Mouse (Mus musculus) midbrain, embryonic 16.5 days (tissue): ENCODE measurements around the gene Tmem130. TPM values are rescaled to one million over a fixed set of nuclear protein-coding genes. Genes with fewer than 3 reads are reported as not detected.
"Not testable (repeated sequence)": the region's sequence is repeated elsewhere in the genome, so short reads cannot be mapped to it uniquely, and the experiment has no call there.

Source experiments
- ATAC-seq: fragments of 200-750 bp; cut with Nextera tagmentation; 2 replicates; pipeline ENCODE4 v1.8.0; 2017; ENCODE audit warnings: moderate TSS enrichment
- H3K27ac ChIP-seq: fragments of 300-500 bp; sonication (generic); 2 replicates; pipeline ENCODE4 v1.5.1; 2014; ENCODE audit warnings: mild to moderate bottlenecking, low read length, mixed read lengths
- H3K27me3 ChIP-seq: fragments of 300-500 bp; sonication (generic); 2 replicates; pipeline ENCODE4 v1.6.1; 2014; ENCODE audit warnings: low read depth, low read length, mixed read lengths; ENCODE audit not compliant: control insufficient read depth, insufficient read depth
- H3K36me3 ChIP-seq: fragments of 300-500 bp; sonication (generic); 2 replicates; pipeline ENCODE4 v1.6.1; 2014; ENCODE audit warnings: mild to moderate bottlenecking, low read length, moderate library complexity, mixed read lengths; ENCODE audit not compliant: control insufficient read depth, insufficient read depth
- H3K4me1 ChIP-seq: fragments of 300-500 bp; sonication (generic); 2 replicates; pipeline ENCODE4 v1.6.1; 2014; ENCODE audit warnings: mild to moderate bottlenecking, low read length, mixed read lengths; ENCODE audit not compliant: control insufficient read depth, insufficient read depth
- H3K4me2 ChIP-seq: fragments of 300-500 bp; sonication (generic); 2 replicates; pipeline ENCODE4 v1.6.1; 2014; ENCODE audit warnings: mild to moderate bottlenecking, low read length, mixed read lengths
- H3K4me3 ChIP-seq: fragments of 300-500 bp; sonication (generic); 2 replicates; pipeline ENCODE4 v1.5.1; 2014; ENCODE audit warnings: low read depth, mild to moderate bottlenecking, low read length, moderate library complexity, mixed read lengths
- H3K9ac ChIP-seq: fragments of 300-500 bp; sonication (generic); 2 replicates; pipeline ENCODE4 v1.6.1; 2014; ENCODE audit warnings: low read depth, low read length, mixed read lengths
- H3K9me3 ChIP-seq: fragments of 300-500 bp; sonication (generic); replicated peaks from 2 replicates; pipeline ENCODE4 v1.6.1; 2014; ENCODE audit warnings: mild to moderate bottlenecking, low read length, mixed read lengths; ENCODE audit not compliant: control insufficient read depth, poor library complexity, severe bottlenecking
- WGBS: fragments of 180-500 bp; shearing (Covaris S2); extraction: QIAGEN DNeasy Blood & Tissue Kit; methylation state at CpG from one replicate; pipeline ENCODE4 v1.1.7; 2014; 5-methylcytosine and 5-hydroxymethylcytosine counted together
- polyA plus RNA-seq: library from polyadenylated mRNA; unstranded; fragments of >200 nt; fragmentation: Nextera tagmentation; extraction: Ambion mirVana; gene quantifications from 2 replicates; pipeline ENCODE4 v1.2.1, GENCODE M21; 2015

Tmem130 gene
- polyA plus RNA-seq, 1 experiment from 2014 or later = 580 TPM

DNA sequence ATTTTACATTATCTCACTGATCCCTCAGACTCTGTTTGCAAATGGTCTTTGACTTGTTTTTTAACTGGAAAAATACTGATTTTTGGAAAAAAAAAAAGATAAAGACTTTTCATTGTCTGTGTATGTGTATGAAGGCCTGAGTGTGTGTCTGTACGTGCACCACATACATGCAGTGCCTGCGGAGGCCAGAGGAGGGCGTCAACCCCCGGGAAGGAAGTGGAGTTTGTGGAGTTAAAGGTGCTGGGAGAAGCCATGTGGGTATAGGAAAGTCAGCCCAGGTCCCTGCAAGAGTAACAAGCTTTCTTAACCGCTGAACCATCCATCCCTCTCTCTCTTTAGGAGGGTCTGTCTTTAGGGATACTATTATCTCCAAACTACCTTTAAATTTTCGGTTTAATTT lies 11.6 kb upstream of the Tmem130 start:
- Histone ChIP-seq H3K4me2 (no peak overlapping the region), H3K27ac (no peak overlapping the region), H3K36me3 (peaks cover 17% of the 10 kb centered on the region), H3K9me3 (no peaks in the 10 kb centered on the region), H3K27me3 (no peaks in the 10 kb centered on the region), H3K4me1 (peaks cover 12% of the 10 kb centered on the region), H3K4me3 (no peak overlapping the region), H3K9ac (no peak overlapping the region)
- no peak for ATAC-seq
- 94% methylated on average over 6 of the region's 6 CpGs for WGBS

DNA sequence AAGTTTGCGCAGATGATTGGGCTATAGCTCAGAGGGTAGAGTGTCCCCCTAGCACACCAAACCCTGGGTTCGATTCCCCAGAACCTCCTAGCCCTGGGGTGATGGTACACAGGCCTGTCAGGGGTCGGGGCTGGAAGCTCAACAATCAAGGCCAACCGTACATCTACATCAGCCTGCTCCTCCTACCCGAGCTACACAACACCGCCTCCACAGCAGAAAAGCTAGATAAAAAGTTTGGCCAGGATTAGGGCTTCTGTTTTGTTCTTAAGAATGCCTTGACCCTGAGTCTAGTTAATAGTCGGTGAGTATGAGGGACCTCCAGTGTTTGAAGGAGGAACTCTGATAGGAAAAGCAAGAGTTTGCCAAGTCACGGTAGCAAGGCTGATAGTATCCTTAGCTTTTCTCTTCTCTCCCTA lies 7.5 kb upstream of the Tmem130 start:
- H3K9ac ChIP-seq = peak overlapping the region; percentile 92
- 22% methylated on average over 8 of the region's 8 CpGs for WGBS
- peak; percentile 10 for ATAC-seq
- peak overlapping the region; percentile 99 for H3K27ac ChIP-seq
- peaks cover 14% of the 10 kb centered on the region for H3K4me1 ChIP-seq
- peak overlapping the region; percentile 82 for H3K4me3 ChIP-seq
- H3K9me3 ChIP-seq = no peaks in the 10 kb centered on the region
- H3K36me3 ChIP-seq = peaks cover 8% of the 10 kb centered on the region; the same call in 1 of the 2 replicates
- peak overlapping the region; percentile 85 for H3K4me2 ChIP-seq
- no peaks in the 10 kb centered on the region for H3K27me3 ChIP-seq

DNA sequence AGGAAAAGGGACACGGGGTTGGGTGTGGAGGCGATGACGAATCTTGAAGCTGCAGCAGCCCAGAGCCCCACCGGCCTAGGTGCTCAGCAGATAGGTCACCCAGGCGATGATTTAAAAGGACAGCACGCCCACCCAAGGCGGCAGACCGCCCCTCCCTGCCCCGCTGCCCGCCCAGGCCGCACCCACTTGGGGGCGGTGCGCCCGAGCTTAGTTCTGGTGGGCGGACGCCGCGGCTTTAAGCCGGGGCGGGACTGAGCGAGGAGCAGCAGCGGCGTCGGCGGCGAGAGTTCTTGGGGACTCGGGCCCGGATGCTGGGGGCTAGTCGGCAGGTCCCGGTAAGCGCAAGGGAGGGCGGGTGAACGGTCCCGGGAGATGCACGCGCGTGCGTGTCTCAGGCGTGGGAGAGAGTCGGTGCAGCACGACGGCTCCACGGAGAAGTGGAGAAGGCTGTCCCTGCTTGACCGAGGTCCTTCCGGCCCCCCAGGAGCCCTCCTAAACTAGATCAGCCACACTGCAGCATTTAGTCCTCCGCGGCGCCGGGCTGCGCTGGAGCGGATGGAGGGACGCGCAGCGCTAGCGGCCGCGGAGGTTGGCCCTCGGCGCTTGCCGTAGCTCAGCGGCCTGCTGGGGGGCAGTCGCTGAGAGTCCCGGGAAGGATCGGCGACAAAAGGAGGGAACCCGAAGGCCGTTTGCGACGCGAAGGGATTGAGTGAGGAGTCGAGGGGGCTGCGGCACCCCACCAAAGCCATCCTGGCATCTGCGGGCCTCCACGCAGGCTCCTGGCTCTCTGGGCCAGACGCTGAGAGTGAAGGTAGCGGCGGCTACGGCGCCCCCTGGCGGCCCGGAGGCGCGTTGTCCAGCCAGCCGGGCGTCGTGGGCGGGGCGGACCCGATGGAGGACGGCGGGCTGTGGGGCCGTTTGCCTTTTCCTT lies 6.6 kb upstream of the Tmem130 start:
- under 1% methylated on average over 85 of the region's 92 CpGs for WGBS
- peak; percentile 92 for ATAC-seq

DNA sequence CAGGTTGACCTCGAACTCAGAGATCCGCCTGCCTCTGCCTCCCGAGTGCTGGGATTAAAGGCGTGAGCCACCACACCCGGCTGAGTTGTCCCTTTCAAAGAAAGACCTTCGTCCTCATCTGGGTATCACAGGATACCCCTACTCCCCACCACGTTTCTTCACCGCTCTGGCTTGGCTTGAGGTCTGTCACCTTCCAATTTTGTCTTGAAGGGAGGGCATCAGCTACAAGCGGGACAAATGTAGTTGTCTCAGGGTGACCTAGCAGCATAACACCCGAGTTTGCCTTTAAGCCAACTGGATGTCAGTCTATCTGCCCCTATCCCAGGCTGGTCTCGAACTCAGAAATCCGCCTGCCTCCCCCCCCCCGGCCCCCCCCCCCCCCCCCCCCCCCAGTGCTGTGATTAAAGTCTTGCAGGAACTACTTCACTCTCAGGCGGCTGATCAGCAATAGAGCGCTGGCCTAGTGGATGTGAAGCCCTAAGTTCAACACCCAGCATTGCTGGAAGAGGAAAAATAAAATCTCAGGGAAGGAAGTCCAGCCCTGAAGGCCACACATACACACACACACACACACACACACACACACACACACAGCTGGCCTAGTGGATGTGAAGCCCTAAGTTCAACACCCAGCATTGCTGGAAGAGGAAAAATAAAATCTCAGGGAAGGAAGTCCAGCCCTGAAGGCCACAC lies 5.6 kb upstream of the Tmem130 start, which contains the start of gene Trrap:
Gene Trrap (plus strand): TSS at position 627 of the 693 bp plus-strand sequence.
- not testable (repeated sequence) for H3K27me3 ChIP-seq, H3K36me3 ChIP-seq, H3K9me3 ChIP-seq, ATAC-seq
- Histone ChIP-seq H3K4me3 (peak within 1 kb of the TSS; percentile 82), H3K9ac (peak within 1 kb of the TSS; percentile 92), H3K27ac (peak within 1 kb of the TSS; percentile 99), H3K4me1 (peaks cover 14% of the 10 kb centered on the region), H3K4me2 (peak within 1 kb of the TSS; percentile 85)
- 85% methylated on average over 12 of the region's 15 CpGs for WGBS

More for the DNA sequence above, 6.6 kb upstream of the Tmem130 start:
- Histone ChIP-seq H3K9ac (peak overlapping the region; percentile 92), H3K27me3 (no peaks in the 10 kb centered on the region), H3K4me3 (peak overlapping the region; percentile 82), H3K27ac (peak overlapping the region; percentile 99), H3K4me2 (peak overlapping the region; percentile 85), H3K9me3 (no peaks in the 10 kb centered on the region), H3K4me1 (peaks cover 14% of the 10 kb centered on the region), H3K36me3 (peaks cover 6% of the 10 kb centered on the region; the same call in 1 of the 2 replicates)

DNA sequence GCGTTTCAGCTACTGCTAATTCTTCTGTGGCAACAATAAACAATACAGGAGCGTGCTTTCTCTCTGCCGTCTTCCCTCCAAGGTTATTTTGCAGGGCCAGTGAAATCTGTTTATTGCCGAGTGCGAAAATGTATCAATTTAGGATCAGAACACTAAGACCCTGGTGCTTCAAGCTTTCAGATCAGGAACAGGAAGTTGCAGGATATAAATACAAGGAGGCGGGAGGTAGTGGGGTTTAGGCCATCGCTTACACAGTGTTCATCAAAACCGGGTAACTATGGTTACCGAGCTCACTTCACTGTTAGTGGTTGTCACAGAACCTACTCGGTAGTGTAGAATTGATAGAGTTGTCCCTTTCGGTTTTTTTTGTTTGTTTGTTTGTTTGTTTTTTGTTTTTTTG lies 5.0 kb upstream of the Tmem130 start:
- Histone ChIP-seq H3K27ac (no peak overlapping the region), H3K9ac (no peak overlapping the region), H3K4me1 (peaks cover 16% of the 10 kb centered on the region), H3K4me2 (no peak overlapping the region), H3K36me3 (peaks cover 3% of the 10 kb centered on the region; the same call in 1 of the 2 replicates), H3K27me3 (no peaks in the 10 kb centered on the region), H3K9me3 (no peaks in the 10 kb centered on the region), H3K4me3 (no peak overlapping the region)
- ATAC-seq = no peak
- WGBS = 85% methylated on average over 11 of the region's 11 CpGs

DNA sequence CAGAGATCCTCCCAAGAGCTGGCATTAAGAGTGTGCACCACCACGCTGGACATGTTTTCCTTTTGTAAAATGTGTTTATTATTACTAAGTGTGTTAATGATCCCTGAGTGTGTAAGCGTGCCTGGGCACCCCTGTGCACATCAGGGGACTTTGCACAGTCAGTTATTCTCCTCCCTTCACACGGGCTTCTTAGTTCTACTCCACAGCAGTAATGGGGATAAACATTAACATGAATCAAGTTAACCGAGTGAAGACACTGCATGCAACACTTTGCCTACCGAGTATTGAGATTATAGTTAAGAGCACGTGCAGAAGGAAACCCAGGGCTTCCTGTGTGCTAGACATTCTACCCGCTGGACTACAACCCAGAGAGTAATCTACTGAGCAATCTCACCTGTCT lies 4.4 kb upstream of the Tmem130 start:
- Histone ChIP-seq H3K4me1 (peaks cover 16% of the 10 kb centered on the region), H3K36me3 (no peaks in the 10 kb centered on the region), H3K27me3 (no peaks in the 10 kb centered on the region), H3K4me3 (no peak overlapping the region), H3K9me3 (no peaks in the 10 kb centered on the region), H3K27ac (no peak overlapping the region), H3K4me2 (no peak overlapping the region), H3K9ac (no peak overlapping the region)
- WGBS = 82% methylated on average over 7 of the region's 7 CpGs
- ATAC-seq = no peak

DNA sequence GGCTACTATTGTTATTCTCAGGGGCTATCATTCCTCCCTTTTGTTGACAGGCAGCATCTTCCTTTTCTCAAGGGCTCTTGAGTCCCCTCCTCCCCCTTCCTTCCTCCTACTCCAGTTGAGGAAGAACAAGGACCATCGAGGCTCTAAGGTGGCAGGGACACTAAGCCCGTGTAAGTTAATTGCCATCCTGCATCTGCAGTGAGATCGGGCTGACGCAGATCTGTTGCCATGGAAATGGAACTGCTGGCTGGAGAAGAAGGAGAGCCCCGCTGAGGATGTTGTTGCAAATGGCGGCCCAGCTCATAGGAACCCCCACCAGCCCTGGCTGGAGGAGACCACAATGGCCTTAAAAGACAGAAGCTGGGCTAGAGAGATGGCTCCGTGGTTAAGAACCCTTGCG lies 3.2 kb downstream of the Tmem130 start:
- no peaks in the 10 kb centered on the region for H3K9me3 ChIP-seq
- WGBS = 4% methylated on average over 8 of the region's 8 CpGs
- H3K4me2 ChIP-seq = peak overlapping the region; percentile 65
- peak overlapping the region; percentile 75 for H3K4me3 ChIP-seq
- H3K36me3 ChIP-seq = peaks cover 5% of the 10 kb centered on the region
- H3K27ac ChIP-seq = peak overlapping the region; percentile 87
- H3K9ac ChIP-seq = peak overlapping the region; percentile 50
- ATAC-seq = peak; percentile 33
- no peaks in the 10 kb centered on the region for H3K27me3 ChIP-seq
- peaks cover 33% of the 10 kb centered on the region for H3K4me1 ChIP-seq

DNA sequence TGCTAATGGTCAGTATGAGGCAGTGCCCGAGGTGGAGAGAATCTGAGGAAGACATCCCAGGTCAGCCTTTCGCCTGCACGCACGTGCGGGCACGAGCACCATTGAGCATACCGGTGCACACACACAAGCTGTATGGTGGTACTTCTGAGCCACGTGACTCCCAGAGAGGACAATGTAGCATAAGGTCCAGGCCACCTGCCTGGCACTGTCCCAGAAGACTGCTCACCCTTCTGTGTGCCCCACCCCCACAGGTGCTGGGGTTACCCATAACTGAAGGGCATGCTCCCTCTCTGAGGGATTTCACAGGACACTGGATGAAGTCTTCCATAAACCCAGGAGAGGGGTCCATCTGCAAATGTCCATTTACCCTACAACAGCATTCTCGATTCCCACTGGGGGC lies 4.2 kb downstream of the Tmem130 start:
- Histone ChIP-seq H3K27ac (no peak overlapping the region; the same call in 1 of the 2 replicates), H3K9ac (no peak overlapping the region), H3K4me2 (peak overlapping the region; percentile 65), H3K4me1 (peaks cover 33% of the 10 kb centered on the region), H3K27me3 (no peaks in the 10 kb centered on the region), H3K9me3 (no peaks in the 10 kb centered on the region), H3K36me3 (peaks cover 7% of the 10 kb centered on the region), H3K4me3 (no peak overlapping the region)
- no peak for ATAC-seq
- WGBS = 90% methylated on average over 9 of the region's 9 CpGs

DNA sequence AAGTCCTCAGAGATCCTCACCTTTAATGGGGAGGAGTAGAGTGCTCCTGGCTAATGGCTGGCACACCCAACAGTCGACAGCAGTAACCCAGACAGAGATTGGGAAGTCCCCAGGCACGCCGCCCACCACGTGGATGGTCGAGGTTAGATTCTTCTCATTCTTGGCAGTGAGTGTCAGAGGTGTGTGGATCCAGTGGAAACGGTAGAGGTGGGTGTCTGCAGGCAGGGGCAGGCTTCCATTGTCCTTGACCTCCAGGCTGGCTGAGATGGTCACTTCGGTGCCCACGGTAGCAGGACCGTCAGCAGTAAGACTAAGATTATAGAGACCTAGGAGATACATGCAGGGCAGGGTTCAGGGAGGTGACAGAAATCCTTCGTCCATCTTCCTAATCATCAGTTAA lies 6.4 kb downstream of the Tmem130 start:
- no peak overlapping the region for H3K4me3 ChIP-seq
- 87% methylated on average over 10 of the region's 10 CpGs for WGBS
- no peaks in the 10 kb centered on the region for H3K9me3 ChIP-seq
- no peaks in the 10 kb centered on the region for H3K27me3 ChIP-seq
- ATAC-seq = no peak
- no peak overlapping the region for H3K4me2 ChIP-seq
- no peak overlapping the region for H3K9ac ChIP-seq
- peaks cover 30% of the 10 kb centered on the region for H3K4me1 ChIP-seq
- peaks cover 13% of the 10 kb centered on the region for H3K36me3 ChIP-seq
- H3K27ac ChIP-seq = no peak overlapping the region
